Comparison of ENCODE assay signal across 8 mouse cellular contexts in genomic region chr1:132298425-132298800, GRCm38 (mm10). TPM values are rescaled to one million over a fixed set of nuclear protein-coding genes. Genes with fewer than 3 reads are reported as not detected.
DNase-seq lines count a peak whose midpoint lies in the region; ATAC-seq and TF ChIP-seq lines count a peak whose summit lies in the region.

Gene Klhdc8a (plus strand): TSS chr1:132298626.

- H3K4me3 ChIP-seq in heart, embryonic 12.5 days, result peak within 1 kb of the TSS; percentile 62
- H3K4me3 ChIP-seq in kidney, embryonic 16.5 days (ENCODE audit: low read length), result peak within 1 kb of the TSS; percentile 56
- peak within 1 kb of the TSS; percentile 52 for H3K4me3 ChIP-seq in limb, embryonic 15.5 days
- peak within 1 kb of the TSS; percentile 33 for H3K4me3 ChIP-seq in myocyte

- H3K36me3 ChIP-seq in heart, embryonic 12.5 days, result no peaks in the 10 kb centered on the region
- H3K36me3 ChIP-seq in kidney, embryonic 16.5 days (ENCODE audit: insufficient read depth, low read length), result no peaks in the 10 kb centered on the region
- H3K36me3 ChIP-seq in limb, embryonic 15.5 days, result no peaks in the 10 kb centered on the region
- H3K36me3 ChIP-seq in myocyte (ENCODE audit: control insufficient read depth, insufficient read depth), result no peaks in the 10 kb centered on the region

- no peaks in the 10 kb centered on the region for H3K9me3 ChIP-seq in heart, embryonic 12.5 days (replicated peaks)
- no peaks in the 10 kb centered on the region for H3K9me3 ChIP-seq in kidney, embryonic 16.5 days (ENCODE audit: low read length)
- no peaks in the 10 kb centered on the region for H3K9me3 ChIP-seq in limb, embryonic 15.5 days

- peak within 1 kb of the TSS; percentile 97 for H3K4me2 ChIP-seq in heart, embryonic 12.5 days
- peak within 1 kb of the TSS; percentile 98 for H3K4me2 ChIP-seq in kidney, embryonic 16.5 days (replicated peaks; ENCODE audit: low read depth, low read length)
- H3K4me2 ChIP-seq in limb, embryonic 15.5 days, result peak within 1 kb of the TSS; percentile 99
- peak within 1 kb of the TSS; percentile 83 for H3K4me2 ChIP-seq in myocyte (ENCODE audit: low read depth)

- peak; percentile 71 for TF ChIP-seq POLR2A in myocyte (IDR thresholded peaks at IDR 0.05; ENCODE audit: insufficient read length, low read depth)

- peaks cover 76% of the 10 kb centered on the region for H3K27me3 ChIP-seq in heart, embryonic 12.5 days (replicated peaks)
- peaks cover 26% of the 10 kb centered on the region for H3K27me3 ChIP-seq in kidney, embryonic 16.5 days (ENCODE audit: insufficient read depth, low read length)
- peaks cover 58% of the 10 kb centered on the region for H3K27me3 ChIP-seq in limb, embryonic 15.5 days
- H3K27me3 ChIP-seq in myocyte (ENCODE audit: control insufficient read depth, insufficient read depth, insufficient read length), result no peaks in the 10 kb centered on the region

- H3K27ac ChIP-seq in heart, embryonic 12.5 days (ENCODE audit: poor library complexity, severe bottlenecking), result no peak within 1 kb of the TSS
- no peak within 1 kb of the TSS; the same call in 1 of the 2 replicates for H3K27ac ChIP-seq in kidney, embryonic 16.5 days (ENCODE audit: low read length)
- H3K27ac ChIP-seq in limb, embryonic 15.5 days, result no peak within 1 kb of the TSS

- peak within 1 kb of the TSS; percentile 69 for H3K9ac ChIP-seq in heart, embryonic 12.5 days
- peak within 1 kb of the TSS; percentile 72 for H3K9ac ChIP-seq in kidney, embryonic 16.5 days (replicated peaks; ENCODE audit: low read length)
- H3K9ac ChIP-seq in limb, embryonic 15.5 days, result peak within 1 kb of the TSS; percentile 48

- H3ac ChIP-seq in myocyte (ENCODE audit: control insufficient read depth, insufficient read length), result peak within 1 kb of the TSS; percentile 48

- ATAC-seq in heart, embryonic 12.5 days (ENCODE audit: insufficient number of reproducible peaks, low FRiP score), result no peak
- peak; percentile 31 for ATAC-seq in kidney, embryonic 16.5 days (ENCODE audit: low FRiP score, low TSS enrichment)
- no peak for ATAC-seq in limb, embryonic 15.5 days (ENCODE audit: insufficient number of reproducible peaks, low FRiP score, low TSS enrichment, low read depth)

- H3K4me1 ChIP-seq in heart, embryonic 12.5 days (replicated peaks), result peaks cover 13% of the 10 kb centered on the region
- H3K4me1 ChIP-seq in kidney, embryonic 16.5 days (ENCODE audit: insufficient read depth, low read length), result peaks cover 11% of the 10 kb centered on the region; the same call in 1 of the 2 replicates
- H3K4me1 ChIP-seq in limb, embryonic 15.5 days, result peaks cover 12% of the 10 kb centered on the region

- no peaks in the 10 kb centered on the region for H3K79me2 ChIP-seq in myocyte (ENCODE audit: control insufficient read depth, insufficient read depth)

- WGBS in heart, embryonic 12.5 days, result 2% methylated on average over 28 of the region's 28 CpGs
- WGBS in kidney, embryonic 16.5 days, result under 1% methylated on average over 28 of the region's 28 CpGs
- under 1% methylated on average over 28 of the region's 28 CpGs for WGBS in limb, embryonic 15.5 days

- DNase-seq in ovary, postnatal 36 days (ENCODE audit: low spot score), result peak; percentile 55
- DNase-seq in ovary, postnatal 14 days (ENCODE audit: low spot score), result no peak
- peak; percentile 46 for DNase-seq in embryo, embryonic 10 days (ENCODE audit: low spot score)
- peak; percentile 52 to 70 for DNase-seq in urinary bladder, postnatal 36 days (ENCODE audit: low spot score in 2 of 2)

TF ChIP-seq in myocyte, 11 proteins besides CTCF, POLR2A, EP300 and RAD21:
- TF ChIP-seq MAX (IDR thresholded peaks at IDR 0.05; ENCODE audit: low read depth) (no peak), E2F4 (IDR thresholded peaks at IDR 0.05; ENCODE audit: insufficient read depth) (no peak), USF1 (IDR thresholded peaks at IDR 0.05; ENCODE audit: low read depth) (no peak), MYOG (IDR thresholded peaks at IDR 0.05; ENCODE audit: control insufficient read depth in 1 of 3, insufficient read depth in 1 of 3, insufficient read length in 2 of 3, low read depth in 2 of 3) (peak in 1 of 3 experiments; percentile 39), POLR2AphosphoS2 (IDR thresholded peaks at IDR 0.05; ENCODE audit: insufficient read length, low read depth) (peak; percentile 75), SRF (IDR thresholded peaks at IDR 0.05; ENCODE audit: control insufficient read depth, insufficient read length, low read depth) (no peak), TCF3 (IDR thresholded peaks at IDR 0.05; ENCODE audit: insufficient read length, low read depth) (no peak), REST (IDR thresholded peaks at IDR 0.05; ENCODE audit: insufficient read depth, insufficient read length) (no peak), MYOD1 (IDR thresholded peaks at IDR 0.05; ENCODE audit: control insufficient read depth in 1 of 3, insufficient read length in 2 of 3, low read depth in 2 of 3) (peak in 1 of 3 experiments; percentile 60)
TF ChIP-seq in myocyte: peak in this region for 3.

RNA-seq across cellular contexts. Expression of gene Klhdc8a, which starts in this region (rescaled TPM):
- 0.55 and 0.81 TPM in 2 replicates for polyA plus RNA-seq in heart, embryonic 12.5 days (2016; fragmentation: Nextera tagmentation; extraction: Ambion mirVana)
- polyA plus RNA-seq in kidney, embryonic 16.5 days (2015; fragmentation: Nextera tagmentation; extraction: Ambion mirVana), result 1.8 and 2.1 TPM in 2 replicates
- polyA plus RNA-seq in limb, embryonic 15.5 days (2015; fragmentation: Nextera tagmentation; extraction: Ambion mirVana), result 0.13 and 0.15 TPM in 2 replicates
- polyA plus RNA-seq in myocyte (2012; fragmentation: generic; extraction: Trizol), result 12.4 TPM
